Mouse (Mus musculus) left cerebral cortex, adult 11 months (tissue): Measurements from ENCODE around the gene C2cd4b.

Experiments
- DNase-seq: peaks from one replicate; pipeline ENCODE4 v3.0.0; 2022; ENCODE audit warnings: low spot score

The C2cd4b gene

GRCm38 (mm10) chr9:67774201-67774600 is 15.0 kb downstream of the C2cd4b start:
- no peak for DNase-seq

- no peak for DNase-seq
These were observed 19.3 kb downstream of the C2cd4b start for GRCm38 (mm10) chr9:67778553-67778952.

GRCm38 (mm10) chr9:67782786-67783185 is 23.5 kb downstream of the C2cd4b start:
- DNase-seq, result no peak

- DNase-seq, result no peak
These were observed 24.2 kb downstream of the C2cd4b start for GRCm38 (mm10) chr9:67783464-67783863.

GRCm38 (mm10) chr9:67783925-67784324 is 24.7 kb downstream of the C2cd4b start:
- DNase-seq, result no peak

GRCm38 (mm10) chr9:67786311-67786710 is 27.1 kb downstream of the C2cd4b start:
- no peak for DNase-seq

GRCm38 (mm10) chr9:67787671-67788070 is 28.4 kb downstream of the C2cd4b start:
- DNase-seq, result no peak

- no peak for DNase-seq
These were observed 33.2 kb downstream of the C2cd4b start for GRCm38 (mm10) chr9:67792405-67792804.

- no peak for DNase-seq
These were observed 34.3 kb downstream of the C2cd4b start for GRCm38 (mm10) chr9:67793501-67793900.

GRCm38 (mm10) chr9:67794216-67794615 is 35.0 kb downstream of the C2cd4b start:
- no peak for DNase-seq

GRCm38 (mm10) chr9:67794668-67795067 is 35.4 kb downstream of the C2cd4b start:
- no peak for DNase-seq

- peak; percentile 12 for DNase-seq
These were observed 36.0 kb downstream of the C2cd4b start for GRCm38 (mm10) chr9:67795205-67795675.

- DNase-seq, result peak; percentile 4
These were observed 40.0 kb downstream of the C2cd4b start for GRCm38 (mm10) chr9:67799078-67799819.

- DNase-seq, result peak; percentile 36
These were observed 43.0 kb downstream of the C2cd4b start for GRCm38 (mm10) chr9:67802241-67802640.

- DNase-seq, result no peak
These were observed 47.8 kb downstream of the C2cd4b start for GRCm38 (mm10) chr9:67807000-67807399.

GRCm38 (mm10) chr9:67810527-67810926 is 51.3 kb downstream of the C2cd4b start:
- DNase-seq, result no peak
